Mouse (Mus musculus) spleen, adult 18-20 months (tissue): ENCODE measurements around the gene Tmc2.

Experiments
- DNase-seq, 2 experiments: peaks; one replicate each; pipeline ENCODE4 v3.0.0; 2022; ENCODE audit warnings: mixed read lengths in 2 of 2

Tmc2 gene

GRCm38 (mm10) chr2:130303014-130303413, 108.0 kb downstream of the Tmc2 start:
- no peak for DNase-seq
